9 mouse cellular contexts compared by ENCODE assay signal in the genomic region with DNA sequence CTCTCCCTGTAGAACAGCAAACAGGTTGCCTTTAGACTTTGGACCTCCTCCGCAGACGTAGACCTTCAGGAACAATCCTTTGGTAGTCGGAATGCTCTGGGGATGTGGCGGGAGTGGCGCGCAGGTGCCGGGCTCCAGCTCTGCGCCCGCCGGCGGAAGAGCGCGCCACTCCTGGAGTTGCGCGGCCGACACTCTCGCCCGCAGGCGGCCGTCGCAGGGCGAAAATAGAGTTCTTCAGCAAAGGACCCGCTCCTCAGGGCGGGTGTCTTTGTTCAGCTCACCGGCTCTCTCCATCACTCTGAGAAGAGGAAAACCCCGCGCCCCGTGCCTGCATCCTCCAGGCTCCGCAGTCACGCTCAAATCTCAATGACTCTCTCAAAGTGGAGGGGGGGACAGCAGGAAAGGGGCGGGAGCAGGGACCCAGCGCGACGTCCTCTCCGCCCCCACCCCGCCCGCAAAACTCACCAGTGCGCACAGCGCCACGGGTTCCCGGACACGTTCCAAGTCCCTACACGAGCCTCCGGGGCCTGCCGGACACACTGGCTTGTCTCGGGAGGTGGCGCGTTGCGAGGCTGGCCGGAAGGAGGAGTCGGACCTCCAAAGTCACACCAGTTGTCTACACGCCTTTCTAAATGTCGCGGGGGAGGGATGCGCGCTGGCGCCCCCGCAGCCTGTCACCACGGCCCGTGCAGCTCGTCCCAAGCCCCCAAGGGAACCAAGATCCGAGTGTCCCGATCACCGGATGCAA. TPM values are rescaled to one million over a fixed set of nuclear protein-coding genes. Genes with fewer than 3 reads are reported as not detected.
DNase-seq lines count a peak whose midpoint lies in the region; ATAC-seq and TF ChIP-seq lines count a peak whose summit lies in the region.
"Had no signal": no experiment of that assay in that cellular context is flagged by ENCODE, and none has a peak within 500 bp of the region (broad histone marks: within the 10 kb centered on the region; RNA-seq: fewer than 3 reads in every experiment).

No protein-coding gene starts in this region.

- no peak for TF ChIP-seq CTCF in heart, postnatal 0 days (IDR thresholded peaks at IDR 0.05; ENCODE audit: low read depth)

- peak; percentile 54 for ATAC-seq in forebrain, embryonic 11.5 days (replicated peaks; ENCODE audit: low FRiP score)
- peak; percentile 43 for ATAC-seq in heart, postnatal 0 days (ENCODE audit: insufficient read depth, low read depth)

- H3K36me3 ChIP-seq in forebrain, embryonic 11.5 days (ENCODE audit: control insufficient read depth, insufficient read depth, low read length): no peaks in the 10 kb centered on the region
- no peaks in the 10 kb centered on the region for H3K36me3 ChIP-seq in heart, postnatal 0 days (replicated peaks; ENCODE audit: control insufficient read depth, insufficient read depth, low read length)

- peak overlapping the region; percentile 73 for H3K4me2 ChIP-seq in forebrain, embryonic 11.5 days (ENCODE audit: low read depth, low read length, severe bottlenecking)
- peak overlapping the region; percentile 79 for H3K4me2 ChIP-seq in heart, postnatal 0 days (ENCODE audit: low read depth, low read length)

- H3K9me3 ChIP-seq in forebrain, embryonic 11.5 days (ENCODE audit: control insufficient read depth, low read length): no peaks in the 10 kb centered on the region
- no peaks in the 10 kb centered on the region for H3K9me3 ChIP-seq in heart, postnatal 0 days (replicated peaks; ENCODE audit: control insufficient read depth, low read length)

- WGBS in forebrain, embryonic 11.5 days: under 1% methylated on average over 64 of the region's 64 CpGs
- WGBS in heart, postnatal 0 days: under 1% methylated on average over 64 of the region's 64 CpGs

- H3K9ac ChIP-seq in forebrain, embryonic 11.5 days (ENCODE audit: low read length): peak overlapping the region; percentile 64
- no peak overlapping the region; the same call in 1 of the 2 replicates for H3K9ac ChIP-seq in heart, postnatal 0 days (replicated peaks; ENCODE audit: low read depth, low read length)

- H3K27me3 ChIP-seq in forebrain, embryonic 11.5 days (ENCODE audit: control insufficient read depth, insufficient read depth, low read length): peaks cover 19% of the 10 kb centered on the region
- peaks cover 31% of the 10 kb centered on the region for H3K27me3 ChIP-seq in heart, postnatal 0 days (ENCODE audit: control insufficient read depth, insufficient read depth, low read length)

- H3K4me3 ChIP-seq in forebrain, embryonic 11.5 days (ENCODE audit: low read depth, low read length): peak overlapping the region; percentile 61
- H3K4me3 ChIP-seq in heart, postnatal 0 days (ENCODE audit: low read depth, low read length): peak overlapping the region; percentile 56

- H3K4me1 ChIP-seq in forebrain, embryonic 11.5 days (replicated peaks; ENCODE audit: control insufficient read depth, insufficient read depth, low read length): 0 out of 2 replicates have a peak, but pooled peaks cover 2% of the 10 kb centered on the region
- no peaks in the 10 kb centered on the region; the same call in 1 of the 2 replicates for H3K4me1 ChIP-seq in heart, postnatal 0 days (ENCODE audit: control insufficient read depth, insufficient read depth)

- DNase-seq in ES-CJ7 (ENCODE audit: low read depth, low spot score): peak; percentile 38
- DNase-seq in adrenal gland, postnatal 25 days: peak; percentile 26
- peak; percentile 74 for DNase-seq in forebrain, embryonic 11.5 days (ENCODE audit: low spot score)
- no peak for DNase-seq in heart, postnatal 0 days (ENCODE audit: low spot score)
- DNase-seq in layer of hippocampus, adult 8-10 months (ENCODE audit: low spot score in 2 of 2): peak; percentile 45 to 53
- DNase-seq in lung, postnatal 4 days: peak; percentile 24 to 54
- peak; percentile 30 for DNase-seq in skeletal muscle tissue, adult 2 months (ENCODE audit: low read depth, low spot score)
- DNase-seq in spleen, adult 12 weeks (ENCODE audit: low spot score): no peak

- TF ChIP-seq EP300 in heart, postnatal 0 days (IDR thresholded peaks at IDR 0.05; ENCODE audit: low read depth): no peak

- H3K27ac ChIP-seq in forebrain, embryonic 11.5 days (ENCODE audit: low read depth, low read length): no peak overlapping the region
- peak overlapping the region; percentile 23; the same call in 1 of the 2 replicates for H3K27ac ChIP-seq in heart, postnatal 0 days (ENCODE audit: low read depth)
- H3K27ac ChIP-seq: macrophage had no signal

RNA-seq across cellular contexts. Expression of a gene that starts 1.2 kb away (rescaled TPM):
- total RNA-seq in adrenal gland, postnatal 25 days (2021): 3.7 and 4.1 TPM in 2 replicates
- 1.1 and 1.6 TPM in 2 replicates for polyA plus RNA-seq in forebrain, embryonic 11.5 days (2014; fragmentation: Nextera tagmentation; extraction: Ambion mirVana)
- 2.3 and 3.2 TPM in 2 replicates for total RNA-seq in heart, postnatal 0 days (2014; rRNA removed; ENCODE audit: low replicate concordance)
- 0.30 and 0.54 TPM in 2 replicates for polyA plus RNA-seq in heart, postnatal 0 days (2015; fragmentation: Nextera tagmentation; extraction: Ambion mirVana)
- total RNA-seq in layer of hippocampus, adult 8-10 months (2022): 100 to 1,000 TPM in 3 of 4 experiments, 10 to 100 TPM in 1; 95.9 to 116 (median 106) TPM
- polyA plus RNA-seq: macrophage had no signal

Comparison
In these comparisons a context has a peak if more than half of its experiments do, and no peak if none do; other contexts are left out.
1. DNase-seq: peak in ES-CJ7 (single experiment), adrenal gland, postnatal 25 days (single experiment), forebrain, embryonic 11.5 days (single experiment), layer of hippocampus, adult 8-10 months (2 of 2), lung, postnatal 4 days (2 of 2) and skeletal muscle tissue, adult 2 months (single experiment); none in heart, postnatal 0 days (single experiment) and spleen, adult 12 weeks (single experiment).
2. RNA of a gene that starts 1.2 kb away (total RNA-seq): 95.9 to 116 TPM in layer of hippocampus, adult 8-10 months; 3.7 to 4.1 TPM in adrenal gland, postnatal 25 days and 2.3 to 3.2 TPM in heart, postnatal 0 days; every median in the first group is over 10 times any median in the second.